Mouse (Mus musculus): ENCODE measurements at regions not wholly inside any gene's neighbourhood (a gene's known extent, or its start where the extent isn't known, plus 50 kb on each side); places are given as distances from the start of the nearest gene placed in this dataset.
A peak's percentile ranks its signal among the peaks of the same experiment; 100 is the strongest.
"Not testable (repeated sequence)": the region's sequence is repeated elsewhere in the genome, so short reads cannot be mapped to it uniquely, and the experiment has no call there.

DNA sequence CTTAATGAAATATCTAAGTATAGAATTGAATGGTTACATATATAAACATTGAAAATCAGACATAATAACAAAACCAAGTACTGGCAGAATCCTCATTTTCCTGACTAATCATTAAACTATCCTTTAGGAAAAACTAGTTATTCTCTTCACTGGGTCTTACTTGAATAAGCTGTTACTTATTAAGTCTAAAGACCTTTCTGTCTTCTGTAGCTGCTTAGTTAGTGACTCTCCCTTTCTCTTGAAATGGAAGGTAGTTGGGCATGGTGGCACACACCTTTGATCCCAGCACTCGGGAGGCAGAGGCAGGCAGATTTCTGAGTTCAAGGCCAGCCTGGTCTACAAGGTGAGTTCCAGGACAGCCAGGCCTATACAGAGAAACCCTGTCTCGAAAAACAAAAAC lies 135.9 kb upstream of the Abcb5 start:
- not testable (repeated sequence) for DNase-seq (ENCODE audit: low read depth, low spot score)

DNA sequence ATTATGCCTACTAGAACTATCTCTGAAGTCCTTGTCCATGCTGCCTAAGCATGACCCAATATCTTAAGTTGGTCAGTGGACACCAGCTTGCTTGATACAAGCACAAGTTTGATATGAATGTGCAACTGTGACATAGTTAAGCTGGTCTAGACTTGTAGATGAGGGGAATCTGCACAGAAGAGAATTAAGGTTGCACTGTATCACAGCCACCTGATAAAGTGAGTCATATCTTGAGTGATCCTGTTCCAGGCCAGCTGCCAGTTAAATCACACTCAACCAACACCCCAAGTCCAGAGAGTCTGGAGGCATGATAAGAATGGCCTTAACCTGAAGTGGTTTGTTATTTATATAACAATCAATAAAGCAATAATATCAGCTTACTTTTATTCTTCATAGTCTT lies 133.5 kb upstream of the Abcb5 start:
- no peak for DNase-seq (ENCODE audit: low read depth, low spot score)

DNA sequence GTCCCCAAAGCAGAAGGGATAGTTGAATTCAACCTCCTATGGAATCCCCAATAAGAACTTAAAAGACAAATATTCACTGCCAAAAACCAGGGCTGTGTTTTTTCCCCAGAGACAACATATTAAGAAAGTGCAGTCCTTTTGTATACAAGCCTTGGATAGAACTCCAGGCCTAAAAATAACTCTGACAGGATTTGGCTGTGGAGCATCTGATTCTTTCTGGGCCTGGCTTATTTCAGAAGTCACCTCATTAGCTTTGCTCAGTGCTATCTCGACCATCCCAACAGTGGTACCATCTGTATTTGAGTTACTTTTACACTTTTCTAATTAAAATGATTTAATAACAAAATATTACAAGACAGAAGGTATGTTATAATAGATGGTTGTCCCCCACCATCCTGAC lies 131.6 kb upstream of the Abcb5 start:
- DNase-seq (ENCODE audit: low read depth, low spot score), result no peak

- no peak for DNase-seq (ENCODE audit: low read depth, low spot score)
Observed at GRCm38 (mm10) chr12:119094314-119094713, 128.1 kb upstream of the Abcb5 start.

DNA sequence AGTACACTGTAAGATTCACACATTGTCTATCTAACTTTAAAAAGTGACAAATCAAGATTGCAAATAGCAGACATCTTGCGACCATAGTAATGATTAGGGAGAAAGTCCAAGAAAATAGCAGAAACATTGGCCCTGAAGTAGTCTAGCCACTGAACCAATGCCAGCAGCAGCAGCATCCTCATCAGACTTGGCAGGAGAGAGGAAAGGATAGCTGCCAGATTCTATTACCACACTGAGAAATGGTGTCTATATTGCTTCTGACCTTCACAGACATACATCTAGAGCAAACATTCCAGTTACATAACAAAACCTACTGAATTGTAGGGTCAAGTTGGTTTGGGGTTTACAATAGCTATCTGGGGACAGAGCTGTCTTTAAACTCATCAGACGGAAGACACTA lies 127.2 kb upstream of the Abcb5 start:
- DNase-seq (ENCODE audit: low read depth, low spot score), result no peak

GRCm38 (mm10) chr12:119089292-119089691 lies 123.1 kb upstream of the Abcb5 start:
- DNase-seq (ENCODE audit: low read depth, low spot score), result no peak

- DNase-seq (ENCODE audit: low read depth, low spot score), result no peak
Observed at GRCm38 (mm10) chr12:119088666-119089065, 122.4 kb upstream of the Abcb5 start.

DNA sequence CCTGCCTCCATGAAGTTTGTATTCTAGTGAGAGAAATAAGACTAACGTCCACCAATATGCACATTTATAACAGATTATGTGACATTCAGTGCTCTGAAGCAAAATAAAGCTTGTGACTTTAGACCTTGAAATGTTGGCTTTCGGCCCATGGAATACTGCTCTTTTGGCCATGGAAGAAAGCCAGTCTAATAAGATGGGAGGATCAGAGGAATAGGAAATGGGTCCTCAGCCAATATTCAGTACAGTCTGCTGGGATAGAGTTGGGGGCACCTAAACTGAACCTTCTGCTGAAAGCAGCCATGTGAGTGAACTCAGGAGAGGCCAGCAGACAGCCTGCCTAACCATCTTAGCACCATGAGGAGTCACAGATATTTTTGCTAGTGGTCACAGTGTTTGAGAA lies 118.6 kb upstream of the Abcb5 start:
- DNase-seq (ENCODE audit: low read depth, low spot score), result no peak

GRCm38 (mm10) chr12:119082781-119083180 lies 116.6 kb upstream of the Abcb5 start:
- no peak for DNase-seq (ENCODE audit: low read depth, low spot score)

DNA sequence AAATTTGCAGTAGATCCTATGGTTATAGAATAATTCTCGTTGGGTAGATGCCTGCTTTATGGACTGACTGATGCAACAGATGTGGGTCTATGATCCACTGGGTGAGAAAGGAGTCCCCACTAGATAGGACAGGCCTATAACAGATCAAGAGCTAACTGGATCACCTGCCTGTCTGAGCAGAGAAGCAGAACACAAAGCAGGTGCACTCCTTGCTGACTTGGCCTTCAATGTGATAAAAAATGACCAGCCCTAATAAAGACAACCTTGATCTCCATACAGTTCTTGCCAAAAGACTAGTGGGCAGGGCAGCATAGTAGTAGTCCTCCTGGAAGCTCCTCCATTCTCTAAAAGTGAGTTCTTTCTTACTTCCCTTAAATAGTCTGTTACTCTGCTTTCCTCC lies 109.6 kb upstream of the Abcb5 start:
- DNase-seq (ENCODE audit: low read depth, low spot score), result no peak

- peak; percentile 34 for DNase-seq (ENCODE audit: low read depth, low spot score)
Observed at GRCm38 (mm10) chr12:119074742-119075478, 108.7 kb upstream of the Abcb5 start.

GRCm38 (mm10) chr12:119074147-119074546 lies 107.9 kb upstream of the Abcb5 start:
- no peak for DNase-seq (ENCODE audit: low read depth, low spot score)

DNA sequence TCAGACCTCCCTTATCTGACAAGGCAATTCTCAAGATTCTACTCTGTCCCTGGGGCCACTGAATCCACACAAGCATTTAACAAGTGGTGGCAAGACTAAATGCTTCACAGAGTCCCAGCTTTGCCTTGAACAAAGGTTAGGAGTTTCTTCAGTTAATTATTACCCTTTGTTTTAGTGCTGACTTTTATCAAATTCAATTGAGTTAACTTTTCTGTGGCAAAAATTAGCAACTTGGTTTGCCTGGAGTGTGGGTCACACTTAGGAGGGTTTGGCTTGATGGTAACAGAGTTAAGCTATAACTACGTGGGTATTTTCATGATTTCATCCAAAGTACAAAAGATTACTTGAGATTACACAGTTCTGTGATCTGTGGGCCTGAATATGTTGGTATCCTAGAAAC lies 104.7 kb upstream of the Abcb5 start:
- no peak for DNase-seq (ENCODE audit: low read depth, low spot score)

DNA sequence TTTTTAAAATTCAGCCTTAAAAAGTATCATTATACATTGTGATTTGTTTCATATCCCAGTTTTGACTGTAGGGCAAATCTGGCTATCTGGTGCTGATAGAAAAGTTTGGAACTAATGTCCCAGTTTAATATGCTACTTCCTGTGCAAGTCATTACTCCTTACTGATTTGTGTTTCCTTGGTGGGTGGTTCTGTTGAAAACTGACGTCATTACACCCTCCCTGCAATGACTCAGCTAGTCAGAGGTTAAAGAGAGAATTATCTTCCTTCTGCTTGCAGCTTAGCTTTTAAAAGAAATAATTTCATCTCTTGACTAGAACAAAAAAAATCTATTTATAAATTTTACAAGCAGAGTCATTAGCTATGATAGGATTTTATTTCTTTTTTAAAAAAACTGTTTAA lies 104.2 kb upstream of the Abcb5 start:
- DNase-seq (ENCODE audit: low read depth, low spot score), result no peak

GRCm38 (mm10) chr12:119069747-119070146 lies 103.5 kb upstream of the Abcb5 start:
- DNase-seq (ENCODE audit: low read depth, low spot score), result no peak

DNA sequence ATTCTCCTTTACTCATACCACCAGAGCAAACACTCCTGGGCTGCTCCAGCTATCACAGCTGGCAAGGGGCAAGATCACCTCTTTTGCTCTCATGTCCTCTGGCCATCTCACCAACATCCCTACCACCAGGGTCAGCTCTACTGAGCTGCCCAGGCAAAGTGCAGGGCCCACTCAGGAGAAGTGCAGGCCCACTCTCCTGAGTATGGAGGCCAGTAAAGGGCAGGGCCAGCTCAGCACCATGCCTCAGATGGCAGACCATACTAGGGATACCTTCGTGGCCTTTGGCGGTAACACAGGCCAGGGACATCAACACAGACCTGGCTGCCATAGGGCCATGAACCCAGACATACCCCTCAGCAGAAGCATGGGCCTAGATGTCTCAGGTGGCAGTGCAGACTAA lies 101.9 kb upstream of the Abcb5 start:
- no peak for DNase-seq (ENCODE audit: low read depth, low spot score)

DNA sequence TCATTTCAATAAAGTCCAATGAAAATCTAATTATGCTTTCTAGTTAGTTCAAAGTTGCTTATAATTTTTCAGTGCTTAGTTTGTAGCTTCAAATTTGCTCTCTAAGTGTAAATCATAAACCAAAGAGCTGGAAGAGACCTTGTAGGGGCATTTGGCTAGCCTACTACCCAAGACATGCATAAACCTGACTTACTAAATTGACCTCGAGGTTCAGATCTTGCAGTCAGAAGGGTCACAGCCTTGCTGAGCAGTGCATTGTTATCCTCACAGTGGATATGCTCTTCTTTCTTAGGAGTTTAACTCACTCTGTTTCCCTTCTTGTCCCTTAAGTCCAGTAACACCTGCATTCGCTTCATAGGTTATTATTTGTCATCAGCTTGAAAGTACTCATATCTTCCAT lies 96.7 kb upstream of the Abcb5 start:
- DNase-seq (ENCODE audit: low read depth, low spot score), result no peak

- DNase-seq (ENCODE audit: low read depth, low spot score), result peak; percentile 32
Observed at GRCm38 (mm10) chr12:119062490-119062889, 96.3 kb upstream of the Abcb5 start.

- DNase-seq (ENCODE audit: low read depth, low spot score), result peak; percentile 36
Observed at GRCm38 (mm10) chr12:119054560-119054959, 88.3 kb upstream of the Abcb5 start.

- DNase-seq (ENCODE audit: low read depth, low spot score), result no peak
Observed at GRCm38 (mm10) chr12:119051692-119052379, 85.6 kb upstream of the Abcb5 start.

DNA sequence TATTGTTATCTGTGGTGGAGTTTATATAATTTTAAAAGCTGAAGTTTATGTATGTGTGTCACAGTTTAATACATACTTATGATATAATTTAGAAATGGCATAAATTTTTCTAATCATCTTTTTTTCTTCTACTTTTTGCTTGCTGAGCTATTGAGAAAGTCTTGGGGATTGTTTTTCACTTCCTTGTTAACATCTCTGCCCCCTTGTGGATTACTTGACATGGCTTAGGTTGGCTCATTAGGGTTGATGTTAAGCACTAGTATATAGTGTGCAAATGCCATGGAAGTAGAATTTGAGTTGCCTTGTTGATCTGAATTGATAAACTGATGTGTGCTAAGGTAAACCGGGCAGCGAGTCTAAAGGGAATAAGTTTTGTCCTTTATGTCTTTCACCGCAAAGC lies 72.1 kb upstream of the Abcb5 start:
- DNase-seq (ENCODE audit: low read depth, low spot score), result no peak

DNA sequence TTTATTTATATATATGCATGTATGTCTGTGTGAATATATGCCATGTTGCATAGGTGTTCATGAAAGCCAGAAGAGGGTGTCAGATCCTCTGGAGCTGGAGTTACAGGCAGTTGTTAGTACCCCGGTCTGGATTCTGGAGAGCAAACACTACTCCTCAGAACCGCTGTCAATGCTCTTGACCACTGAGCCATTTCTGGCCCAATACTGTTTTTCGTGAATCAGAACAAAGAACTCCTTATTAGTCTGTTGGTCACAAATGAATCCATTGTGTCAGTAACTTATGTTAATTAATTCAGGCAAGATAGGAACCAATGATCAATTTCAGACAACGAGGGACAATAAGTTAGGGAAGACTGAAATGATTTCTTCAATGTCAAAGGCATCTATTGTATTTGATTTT lies 68.6 kb upstream of the Abcb5 start:
- peak; percentile 31 for DNase-seq (ENCODE audit: low read depth, low spot score)

GRCm38 (mm10) chr12:119028711-119029110 lies 62.5 kb upstream of the Abcb5 start:
- DNase-seq (ENCODE audit: low read depth, low spot score), result no peak

All from telencephalon, adult 2 months (tissue).